Mouse (Mus musculus) pancreas, adult 10 weeks (tissue): ENCODE measurements around the gene Nfia. TPM values are rescaled to one million over a fixed set of nuclear protein-coding genes. Genes with fewer than 3 reads are reported as not detected.

Experiments used
- polyA plus RNA-seq: library from polyadenylated mRNA; stranded (reverse); fragments of 350-450 nt; fragmentation: Illumina TruSeq; extraction: RNeasy Lipid Tissue Mini Kit (QIAGEN cat#74804); gene quantifications from one replicate; pipeline ENCODE4 v1.2.3, GENCODE M21; 2015; ENCODE audit warnings: low read depth, low replicate concordance; ENCODE audit not compliant: insufficient read depth

Nfia gene
- 5.9 TPM for polyA plus RNA-seq

GRCm38 (mm10) chr4:97772641-97773040 is at the start of gene Nfia:
TSS of gene Nfia (plus strand) at chr4:97772734.

GRCm38 (mm10) chr4:97777706-97778176 is 5.2 kb downstream of the Nfia start, which contains the start of gene E130114P18Rik:
TSS of gene E130114P18Rik (minus strand) at chr4:97778078.

Other genes with a start within 250 kb of the Nfia start
- not detected for gene E130114P18Rik, start 5.3 kb downstream of the Nfia start, polyA plus RNA-seq